Mouse (Mus musculus) small intestine, adult 2 months (tissue): ENCODE data around the gene Mrpl10.

Source experiments
- CTCF ChIP-seq: fragments of 200-500 bp; IDR thresholded peaks from 2 replicates; pipeline ENCODE4 v1.5.1; 2012; ENCODE audit warnings: low read depth, mild to moderate bottlenecking, control low read depth, inconsistent platforms, low read length, moderate library complexity, mixed read lengths; ENCODE audit not compliant: insufficient replicate concordance, insufficient read length; ENCODE audit errors: extremely low read depth
- POLR2A ChIP-seq: fragments of 200-500 bp; IDR thresholded peaks from 2 replicates; pipeline ENCODE4 v1.6.1; 2012; ENCODE audit warnings: low read depth, mild to moderate bottlenecking, control low read depth, inconsistent platforms, low read length, moderate library complexity

DNA sequence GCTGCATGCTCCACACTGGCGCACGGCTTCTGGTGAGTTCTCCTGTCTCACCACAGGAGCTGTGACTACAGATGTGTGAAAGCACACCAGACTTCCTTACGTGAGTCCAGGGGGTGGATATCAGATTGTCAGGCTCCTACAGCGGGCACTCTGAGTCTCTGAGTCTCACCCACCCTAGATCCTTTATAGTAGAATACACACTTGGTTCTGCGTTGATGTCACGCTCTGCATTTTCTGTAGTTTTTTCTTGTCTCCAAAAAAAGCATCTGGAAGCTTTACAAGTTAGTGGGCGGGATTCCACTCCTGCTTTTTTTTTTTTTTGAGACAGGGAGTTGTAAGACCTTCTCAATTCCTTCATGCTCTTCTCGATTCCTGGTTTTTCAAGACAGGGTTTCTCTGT is 3.5 kb downstream of the Mrpl10 start:
- TF ChIP-seq POLR2A (no peak), CTCF (no peak)
